ENCODE assay signal across 8 mouse cellular contexts in genomic region chr8:125067596-125067960, GRCm38 (mm10). TPM values are rescaled to one million over a fixed set of nuclear protein-coding genes. Genes with fewer than 3 reads are reported as not detected.
DNase-seq lines count a peak whose midpoint lies in the region; ATAC-seq lines count a peak whose summit lies in the region.

No protein-coding gene starts in this region.

- no peaks in the 10 kb centered on the region for H3K36me3 ChIP-seq in forebrain, embryonic 16.5 days (ENCODE audit: control insufficient read depth, insufficient read depth)
- no peaks in the 10 kb centered on the region for H3K36me3 ChIP-seq in hindbrain, embryonic 15.5 days
- H3K36me3 ChIP-seq in limb, embryonic 12.5 days = no peaks in the 10 kb centered on the region
- H3K36me3 ChIP-seq in midbrain, embryonic 13.5 days = no peaks in the 10 kb centered on the region

- H3K4me3 ChIP-seq in forebrain, embryonic 16.5 days (replicated peaks; ENCODE audit: low read length) = no peak overlapping the region
- no peak overlapping the region for H3K4me3 ChIP-seq in hindbrain, embryonic 15.5 days
- H3K4me3 ChIP-seq in limb, embryonic 12.5 days (replicated peaks) = no peak overlapping the region
- H3K4me3 ChIP-seq in midbrain, embryonic 13.5 days (replicated peaks) = no peak overlapping the region

- intact Hi-C loops in left cerebral cortex, postnatal 14 days (cut with DNase I) = loop anchor here (10.0 kb wide), 1 partner anchor 797 kb away; no protein-coding TSS in a partner anchor

- peak; percentile 19 to 29 for DNase-seq in left cerebral cortex, postnatal 14 days (ENCODE audit: low spot score in 2 of 2)
- no peak for DNase-seq in left cerebral cortex, adult 18-20 months (ENCODE audit: low spot score in 2 of 2)
- DNase-seq in thymus, postnatal 25 days = peak; percentile 66
- DNase-seq in ovary, postnatal 36 days (ENCODE audit: low spot score) = no peak

- peaks cover 8% of the 10 kb centered on the region; the same call in 1 of the 2 replicates for H3K4me1 ChIP-seq in forebrain, embryonic 16.5 days (replicated peaks; ENCODE audit: control insufficient read depth, insufficient read depth, low read length)
- H3K4me1 ChIP-seq in hindbrain, embryonic 15.5 days (replicated peaks) = peaks cover 16% of the 10 kb centered on the region
- peaks cover 12% of the 10 kb centered on the region for H3K4me1 ChIP-seq in limb, embryonic 12.5 days (replicated peaks)
- peaks cover 19% of the 10 kb centered on the region for H3K4me1 ChIP-seq in midbrain, embryonic 13.5 days (replicated peaks)

- WGBS in forebrain, embryonic 16.5 days = 71% methylated on average over 9 of the region's 9 CpGs
- WGBS in hindbrain, embryonic 15.5 days = 51% methylated on average over 9 of the region's 9 CpGs
- WGBS in limb, embryonic 12.5 days = 89% methylated on average over 9 of the region's 9 CpGs
- WGBS in midbrain, embryonic 13.5 days = 75% methylated on average over 9 of the region's 9 CpGs

- peak overlapping the region; percentile 63 for H3K27ac ChIP-seq in forebrain, embryonic 16.5 days (ENCODE audit: low read length)
- H3K27ac ChIP-seq in hindbrain, embryonic 15.5 days (replicated peaks) = peak overlapping the region; percentile 81
- peak overlapping the region; percentile 76; the same call in 1 of the 2 replicates for H3K27ac ChIP-seq in limb, embryonic 12.5 days
- peak overlapping the region; percentile 6 for H3K27ac ChIP-seq in midbrain, embryonic 13.5 days

- no peaks in the 10 kb centered on the region for H3K9me3 ChIP-seq in forebrain, embryonic 16.5 days (ENCODE audit: control insufficient read depth, low read length)
- H3K9me3 ChIP-seq in hindbrain, embryonic 15.5 days = no peaks in the 10 kb centered on the region
- H3K9me3 ChIP-seq in limb, embryonic 12.5 days = no peaks in the 10 kb centered on the region
- no peaks in the 10 kb centered on the region for H3K9me3 ChIP-seq in midbrain, embryonic 13.5 days

- no peak overlapping the region for H3K9ac ChIP-seq in forebrain, embryonic 16.5 days (replicated peaks; ENCODE audit: low read depth, low read length)
- H3K9ac ChIP-seq in hindbrain, embryonic 15.5 days = no peak overlapping the region
- H3K9ac ChIP-seq in limb, embryonic 12.5 days (replicated peaks) = no peak overlapping the region
- H3K9ac ChIP-seq in midbrain, embryonic 13.5 days (replicated peaks) = no peak overlapping the region

- ATAC-seq in forebrain, embryonic 16.5 days = 0 out of 2 replicates have a peak, but pooled peaks have one; percentile 9
- peak; percentile 54 for ATAC-seq in hindbrain, embryonic 15.5 days (ENCODE audit: low FRiP score, low read depth)
- no peak for ATAC-seq in limb, embryonic 12.5 days (ENCODE audit: insufficient number of reproducible peaks, insufficient read depth, low FRiP score, low TSS enrichment, low read depth)
- peak; percentile 57; the same call in 1 of the 2 replicates for ATAC-seq in midbrain, embryonic 13.5 days

- no peak overlapping the region for H3K4me2 ChIP-seq in forebrain, embryonic 16.5 days (ENCODE audit: low read length)
- no peak overlapping the region for H3K4me2 ChIP-seq in hindbrain, embryonic 15.5 days
- no peak overlapping the region for H3K4me2 ChIP-seq in limb, embryonic 12.5 days
- no peak overlapping the region for H3K4me2 ChIP-seq in midbrain, embryonic 13.5 days (replicated peaks)

- H3K27me3 ChIP-seq in forebrain, embryonic 16.5 days (replicated peaks; ENCODE audit: control insufficient read depth, insufficient read depth, low read length) = no peaks in the 10 kb centered on the region
- no peaks in the 10 kb centered on the region for H3K27me3 ChIP-seq in hindbrain, embryonic 15.5 days
- H3K27me3 ChIP-seq in limb, embryonic 12.5 days = 0 out of 2 replicates have a peak, but pooled peaks cover 6% of the 10 kb centered on the region
- H3K27me3 ChIP-seq in midbrain, embryonic 13.5 days = no peaks in the 10 kb centered on the region

RNA-seq across cellular contexts. Expression of gene Disc1, which starts 13.6 kb away (rescaled TPM):
- 1 to 10 TPM; 1.9 to 4.0 TPM for total RNA-seq in left cerebral cortex, postnatal 14 days (2021)
- 1 to 10 TPM; 1.6 to 1.9 TPM for total RNA-seq in left cerebral cortex, adult 18-20 months (2021)
- 1.0 and 1.1 TPM in 2 replicates for polyA plus RNA-seq in forebrain, embryonic 16.5 days (2015; fragmentation: Nextera tagmentation; extraction: Ambion mirVana)
- 1.8 and 2.6 TPM in 2 replicates for polyA plus RNA-seq in hindbrain, embryonic 15.5 days (2015; fragmentation: Nextera tagmentation; extraction: Ambion mirVana)
- polyA plus RNA-seq in limb, embryonic 12.5 days (2016; fragmentation: Nextera tagmentation; extraction: Ambion mirVana) = 1.5 and 2.0 TPM in 2 replicates
- polyA plus RNA-seq in midbrain, embryonic 13.5 days (2015; fragmentation: Nextera tagmentation; extraction: Ambion mirVana) = 1.00 and 1.3 TPM in 2 replicates

RNA-seq across cellular contexts. Expression of gene Tsnax, which starts 54.8 kb away (rescaled TPM):
- 100 to 1,000 TPM; 102 to 108 TPM for total RNA-seq in left cerebral cortex, postnatal 14 days (2021)
- total RNA-seq in left cerebral cortex, adult 18-20 months (2021) = 100 to 1,000 TPM; 181 to 182 TPM
- polyA plus RNA-seq in forebrain, embryonic 16.5 days (2015; fragmentation: Nextera tagmentation; extraction: Ambion mirVana) = 158 and 162 TPM in 2 replicates
- polyA plus RNA-seq in hindbrain, embryonic 15.5 days (2015; fragmentation: Nextera tagmentation; extraction: Ambion mirVana) = 199 and 201 TPM in 2 replicates
- polyA plus RNA-seq in limb, embryonic 12.5 days (2016; fragmentation: Nextera tagmentation; extraction: Ambion mirVana) = 134 and 142 TPM in 2 replicates
- 180 and 193 TPM in 2 replicates for polyA plus RNA-seq in midbrain, embryonic 13.5 days (2015; fragmentation: Nextera tagmentation; extraction: Ambion mirVana)

Comparison
In these comparisons a context has a peak if more than half of its experiments do, and no peak if none do; other contexts are left out.
1. DNase-seq: peak in left cerebral cortex, postnatal 14 days (2 of 2) and thymus, postnatal 25 days (single experiment); none in left cerebral cortex, adult 18-20 months (0 of 2) and ovary, postnatal 36 days (single experiment).
2. H3K27ac ChIP-seq: peak in every context shown above with its lines; median percentile 81 in hindbrain, embryonic 15.5 days; 76 in limb, embryonic 12.5 days; 63 in forebrain, embryonic 16.5 days; 6 in midbrain, embryonic 13.5 days.